Mouse (Mus musculus) right cerebral cortex, adult 18-20 months (tissue): ENCODE data around the gene Evl.

ENCODE experiments used
- DNase-seq: peaks from one replicate; pipeline ENCODE4 v3.0.0; 2022; ENCODE audit warnings: mixed read lengths

Evl gene

DNA sequence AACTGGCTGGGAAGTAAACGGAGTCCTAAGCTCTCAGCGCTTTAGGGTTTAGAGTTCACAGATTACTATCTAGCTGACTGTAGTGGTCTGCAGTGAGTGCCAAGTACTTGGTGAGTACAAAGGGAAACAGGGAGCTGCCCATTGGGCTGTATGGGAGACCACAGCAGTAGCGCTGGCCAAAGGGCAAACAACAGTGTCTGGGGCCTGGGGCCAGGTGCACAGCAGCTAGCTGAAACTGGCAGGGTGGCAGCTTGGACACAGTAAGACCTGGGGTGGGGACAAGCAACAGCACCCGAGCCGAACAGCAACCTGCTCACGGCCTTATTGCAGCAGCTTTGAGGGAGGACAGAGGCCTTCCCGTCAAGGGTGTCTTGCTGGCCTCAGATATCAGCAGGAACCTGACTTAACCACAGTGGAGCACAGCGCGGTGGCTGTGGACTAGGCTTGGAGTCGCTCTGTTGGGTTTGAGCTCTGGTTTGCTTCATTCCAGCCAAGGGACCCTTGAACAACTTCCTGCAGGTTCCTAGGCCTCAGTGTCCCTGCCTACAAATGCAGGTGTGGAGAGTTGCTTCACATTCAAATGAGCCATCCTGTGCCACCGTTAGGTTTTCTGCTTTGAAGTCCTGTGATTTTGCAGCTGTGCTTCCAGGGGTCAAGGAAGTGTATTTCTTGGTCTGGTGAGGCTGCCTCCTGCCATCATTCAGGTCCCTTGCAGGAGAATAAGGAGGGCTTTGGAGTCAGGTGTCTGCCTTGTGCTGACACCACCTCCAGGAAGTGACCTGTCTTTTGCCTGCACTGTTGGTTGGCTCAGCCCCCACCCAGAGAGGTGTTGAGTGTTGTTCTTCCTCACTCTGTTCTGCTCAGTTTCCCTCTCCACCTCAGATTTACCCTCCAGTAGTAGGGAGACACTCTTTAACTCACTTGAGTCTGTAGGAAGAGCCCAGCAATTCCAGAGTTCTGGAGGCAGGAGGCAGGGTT is 99.1 kb downstream of the Evl start:
- DNase-seq: no peak

DNA sequence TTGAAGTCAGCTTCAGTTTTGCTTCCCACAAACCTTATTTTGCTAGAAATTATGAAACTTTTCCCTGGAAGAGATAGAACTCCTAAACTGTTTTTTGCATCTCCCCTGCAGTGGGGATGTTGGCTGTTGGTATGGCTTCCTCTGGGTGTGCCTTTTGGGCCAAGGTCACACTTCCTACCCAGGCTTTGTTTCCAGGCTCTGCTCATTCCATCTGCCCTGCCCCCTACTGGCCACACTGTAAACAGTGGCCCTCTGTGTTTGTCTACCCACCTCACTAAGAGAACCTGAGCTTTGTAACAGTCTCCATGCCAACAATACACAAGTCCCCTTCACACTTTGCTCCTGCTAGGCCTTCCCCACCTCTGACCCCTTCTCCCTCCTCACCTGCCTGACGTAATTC is 102.8 kb downstream of the Evl start:
- no peak for DNase-seq

DNA sequence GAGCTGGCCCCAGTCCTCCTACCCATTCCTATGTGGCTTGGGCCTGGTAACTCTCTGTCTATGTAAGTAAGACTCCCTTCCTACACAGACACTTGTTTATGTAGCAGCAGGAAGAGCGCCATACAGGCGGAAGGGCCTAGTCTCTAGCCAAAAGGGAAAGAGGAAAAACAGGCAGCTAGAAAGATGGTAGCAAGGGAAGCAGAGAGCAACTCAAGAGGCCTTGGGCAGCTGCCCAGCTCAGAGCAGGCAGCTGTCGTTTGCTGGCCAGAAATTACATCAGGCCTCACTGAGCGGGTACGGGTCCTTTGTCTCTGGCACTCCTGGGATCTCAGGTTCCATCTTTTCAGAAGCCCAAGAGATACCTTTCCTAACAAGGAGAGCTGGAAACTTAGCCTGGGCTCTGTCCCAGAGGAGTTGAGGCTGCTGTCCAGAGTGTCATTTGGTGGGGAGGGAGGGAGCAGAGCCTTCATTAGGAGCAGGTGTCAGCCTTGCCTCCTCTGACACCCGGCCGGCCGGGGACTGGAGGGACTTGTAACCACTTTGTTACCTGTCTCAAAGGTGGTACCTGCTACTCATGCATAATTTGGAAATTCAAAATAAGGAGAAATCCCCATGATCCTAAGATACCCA is 114.2 kb downstream of the Evl start:
- DNase-seq: no peak

DNA sequence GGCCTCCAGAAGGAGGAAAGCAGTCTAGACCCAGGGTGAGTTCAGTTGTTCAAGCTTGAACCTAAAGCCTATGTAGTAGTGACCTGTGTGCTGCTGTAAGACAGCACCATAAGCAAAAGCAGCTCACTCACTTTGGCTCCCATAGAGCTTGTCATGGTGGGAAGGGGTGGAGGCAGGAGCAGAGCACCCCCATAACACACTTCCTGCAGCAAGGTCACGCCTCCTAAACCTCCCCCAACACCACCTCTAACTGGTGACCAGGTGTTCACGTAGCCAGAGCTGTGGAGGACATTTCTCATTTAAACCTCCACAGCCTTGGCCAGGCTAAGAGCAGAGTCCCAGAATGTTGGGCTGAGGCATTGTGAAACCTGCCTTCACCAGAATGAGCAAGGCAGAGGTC is 117.0 kb downstream of the Evl start:
- no peak for DNase-seq

DNA sequence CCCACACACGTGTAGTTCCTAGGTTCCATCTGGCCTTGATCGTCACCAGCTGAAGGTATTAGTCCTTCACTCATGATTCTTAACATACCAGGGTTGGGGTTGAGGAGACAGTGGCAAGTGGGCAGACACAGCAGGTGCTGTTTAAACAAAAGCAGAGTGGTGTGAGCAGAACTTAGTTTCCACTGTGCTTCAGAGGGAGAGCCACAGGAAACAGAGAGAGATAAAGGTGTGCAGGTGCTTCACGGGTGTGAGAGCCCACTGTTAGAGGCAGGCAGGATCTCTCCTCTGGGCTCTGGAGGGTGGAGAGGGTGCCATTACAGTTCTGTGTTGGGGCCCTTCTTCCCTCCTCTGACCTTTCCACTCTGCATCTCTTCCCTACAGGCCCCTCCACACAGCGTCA is 118.4 kb downstream of the Evl start:
- no peak for DNase-seq

DNA sequence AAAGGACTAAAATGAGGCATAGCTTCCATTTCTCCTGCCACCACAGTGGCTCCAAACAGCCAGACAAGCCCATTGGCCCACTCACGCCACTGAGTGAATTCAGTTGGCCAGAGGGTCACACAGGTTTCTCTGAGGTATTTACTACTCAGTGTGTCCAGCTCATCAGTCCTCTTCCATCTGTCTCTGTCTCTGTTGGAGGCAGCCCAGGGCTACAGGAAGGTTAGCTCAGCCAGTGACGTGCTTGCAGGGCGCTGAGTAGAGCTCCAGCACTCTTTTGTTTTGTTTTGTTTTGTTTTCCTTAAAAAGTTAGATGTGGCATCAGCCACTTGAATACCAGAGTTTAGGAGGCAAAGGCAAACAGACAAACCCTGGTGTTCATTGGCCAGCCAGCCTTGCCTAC is 119.0 kb downstream of the Evl start:
- no peak for DNase-seq

DNA sequence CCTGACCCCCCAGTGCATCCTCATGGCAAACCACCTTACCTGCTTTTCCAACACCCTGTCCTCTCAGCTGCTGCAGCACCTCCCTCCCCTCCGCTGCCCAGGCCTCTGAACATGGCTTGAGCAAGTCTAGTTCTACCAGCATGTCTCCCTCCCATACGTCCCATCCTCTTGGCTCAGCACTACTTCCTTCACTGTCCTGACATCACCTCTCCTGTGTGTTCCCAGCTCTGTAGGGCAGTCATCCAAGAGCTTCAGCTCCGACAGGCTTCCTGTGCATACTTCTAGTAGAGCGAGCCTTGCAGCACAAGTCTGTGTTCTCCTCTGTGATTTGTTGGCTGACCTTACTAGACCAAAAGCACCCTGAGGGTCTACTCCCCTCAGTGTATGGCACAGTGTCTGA is 120.0 kb downstream of the Evl start:
- DNase-seq: peak; percentile 84

DNA sequence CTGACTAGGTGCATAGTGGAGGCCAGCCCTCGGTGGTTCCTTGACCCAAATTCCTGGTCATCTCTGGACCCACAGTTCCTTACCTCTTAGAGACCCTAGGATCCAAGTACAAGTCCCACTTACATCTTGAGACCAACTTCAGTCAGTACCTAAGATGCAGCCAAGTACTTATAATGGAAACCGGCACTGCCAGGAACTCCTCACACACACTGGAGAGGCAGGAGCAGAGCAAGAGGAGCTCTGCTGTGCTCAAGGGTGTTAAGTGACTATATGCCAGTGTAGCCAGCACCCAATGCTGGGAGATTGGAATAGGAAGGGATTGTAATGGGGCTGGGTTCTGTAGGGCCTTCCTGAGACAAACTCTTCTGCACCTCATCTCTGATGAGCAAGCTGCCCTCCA is 120.4 kb downstream of the Evl start:
- no peak for DNase-seq

DNA sequence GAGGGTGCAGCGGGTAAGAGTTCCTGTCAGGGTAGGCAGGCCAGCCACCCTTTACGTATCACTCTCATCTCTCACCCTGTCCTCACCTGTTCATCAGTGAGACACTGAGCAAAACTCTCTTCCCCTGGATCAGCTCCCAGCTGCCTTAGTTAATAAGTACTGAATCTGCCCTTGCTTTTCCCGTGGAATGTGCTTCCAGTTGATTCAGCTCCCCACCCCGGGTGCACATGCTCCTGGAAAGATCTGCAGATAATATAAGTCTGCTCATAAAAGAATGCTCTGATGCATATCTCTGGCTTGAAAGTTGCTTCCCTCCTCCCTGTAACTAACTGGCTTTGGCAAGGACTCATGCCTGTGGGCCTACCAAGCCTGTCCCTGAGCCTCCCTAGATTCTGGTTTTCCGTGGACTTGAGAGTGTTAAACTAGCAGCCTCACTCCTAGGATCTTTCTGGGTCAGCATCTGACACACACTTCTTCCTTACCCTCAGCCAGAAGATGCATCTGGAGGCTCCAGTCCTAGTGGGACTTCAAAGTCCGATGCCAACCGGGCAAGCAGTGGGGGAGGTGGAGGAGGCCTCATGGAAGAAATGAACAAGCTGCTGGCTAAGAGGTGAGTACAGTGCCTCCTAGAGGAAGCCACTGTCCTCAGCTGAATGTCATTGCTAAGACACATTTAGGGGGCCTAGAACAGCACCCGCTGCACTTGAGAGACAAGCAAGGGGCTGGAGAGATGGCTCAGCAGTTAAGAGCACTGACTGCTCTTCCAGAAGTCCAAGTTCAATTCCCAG is 121.3 kb downstream of the Evl start:
- DNase-seq: peak; percentile 29

DNA sequence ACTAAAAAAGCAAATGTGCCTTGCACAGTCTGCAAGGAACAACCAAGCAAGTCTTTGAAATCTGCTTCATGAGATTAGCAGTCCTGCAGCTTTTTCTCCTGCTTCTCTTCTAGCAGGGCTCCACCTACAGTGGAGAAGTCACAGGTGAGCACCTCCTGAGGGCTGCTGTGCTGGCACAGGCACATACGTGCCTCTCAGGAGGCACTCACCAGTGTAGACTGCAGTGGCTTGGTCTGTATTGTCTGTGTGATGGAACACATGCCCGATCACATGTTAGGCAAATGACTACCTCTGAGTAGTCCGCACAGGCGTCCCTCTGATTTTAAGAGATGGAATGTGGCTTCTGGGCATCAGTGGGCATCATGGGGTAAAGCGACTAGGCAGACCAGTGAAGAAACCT is 122.6 kb downstream of the Evl start:
- DNase-seq: no peak

DNA sequence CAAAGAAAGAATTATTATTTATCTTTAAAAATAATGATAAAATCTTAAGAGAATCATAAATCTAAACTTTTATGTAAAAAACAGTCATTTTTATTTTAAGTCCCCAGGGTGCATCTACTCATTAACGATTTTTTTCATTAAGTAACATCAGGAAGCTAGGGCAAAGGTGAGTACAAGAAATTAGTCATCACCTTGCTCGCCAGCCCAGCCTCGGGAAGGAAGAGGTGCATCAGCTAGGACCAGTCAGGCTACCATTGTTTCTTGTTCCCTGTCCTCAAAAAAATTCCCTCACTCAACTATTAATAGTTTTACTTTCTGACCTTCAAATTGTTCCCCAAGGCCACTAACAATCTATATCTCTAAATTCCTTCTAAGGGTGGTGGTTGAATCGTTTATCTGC is 123.8 kb downstream of the Evl start:
- DNase-seq: no peak

DNA sequence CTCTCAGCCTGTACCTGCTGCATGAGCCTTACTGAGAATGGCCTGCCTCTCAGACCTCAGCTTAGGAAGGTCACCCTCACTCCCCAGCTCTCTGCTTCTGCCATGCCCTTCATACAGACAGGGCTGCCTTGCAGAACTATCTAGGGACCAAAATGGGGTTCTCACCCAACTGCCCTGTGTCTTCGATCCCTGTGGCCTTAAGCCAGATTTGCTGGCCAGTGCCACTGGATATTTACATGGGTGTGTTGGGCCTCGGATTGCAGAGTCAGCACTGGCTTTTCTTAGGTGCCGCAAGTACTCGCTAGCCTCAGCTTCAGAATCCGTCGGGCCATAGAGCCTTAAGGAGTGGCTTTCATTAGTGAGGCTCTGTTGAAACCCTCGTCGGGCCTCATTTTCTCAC is 126.3 kb downstream of the Evl start:
- DNase-seq: no peak

DNA sequence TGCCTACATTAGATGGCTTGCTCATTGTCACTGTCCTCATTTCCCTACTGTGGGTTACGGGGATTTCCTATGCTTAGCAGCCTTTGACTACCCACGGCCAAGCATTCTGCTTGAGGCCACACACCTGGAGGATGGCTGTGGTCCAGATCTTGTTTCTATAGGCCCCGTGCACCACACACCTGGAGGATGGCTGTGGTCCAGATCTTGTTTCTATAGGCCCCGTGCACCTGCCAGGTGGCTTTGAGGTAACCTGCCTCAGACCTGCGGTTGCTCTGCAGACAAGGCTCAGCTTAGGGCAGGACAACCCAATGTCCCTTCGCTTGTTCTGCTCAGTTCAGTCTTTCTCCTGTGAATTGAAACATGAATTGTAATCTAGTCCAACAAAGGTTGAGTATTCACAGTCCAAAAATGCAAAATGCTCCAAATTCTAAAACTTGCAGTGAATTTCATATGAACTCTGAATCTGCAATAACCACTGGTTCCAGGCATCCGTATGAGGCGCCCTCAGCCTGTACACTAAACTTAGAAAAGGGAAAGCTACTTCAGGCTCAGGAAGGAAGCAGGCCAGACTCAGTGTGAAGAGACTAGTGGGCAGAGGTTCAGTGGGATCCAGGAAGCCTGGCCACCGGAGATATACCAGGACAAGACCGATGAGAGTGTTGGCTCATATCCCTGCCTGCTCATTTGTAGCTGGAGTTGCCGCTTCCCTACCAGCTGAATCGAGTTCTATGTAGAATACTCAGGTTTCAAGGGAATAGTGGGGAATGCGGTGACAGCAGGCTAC is 127.9 kb downstream of the Evl start:
- DNase-seq: peak; percentile 42

DNA sequence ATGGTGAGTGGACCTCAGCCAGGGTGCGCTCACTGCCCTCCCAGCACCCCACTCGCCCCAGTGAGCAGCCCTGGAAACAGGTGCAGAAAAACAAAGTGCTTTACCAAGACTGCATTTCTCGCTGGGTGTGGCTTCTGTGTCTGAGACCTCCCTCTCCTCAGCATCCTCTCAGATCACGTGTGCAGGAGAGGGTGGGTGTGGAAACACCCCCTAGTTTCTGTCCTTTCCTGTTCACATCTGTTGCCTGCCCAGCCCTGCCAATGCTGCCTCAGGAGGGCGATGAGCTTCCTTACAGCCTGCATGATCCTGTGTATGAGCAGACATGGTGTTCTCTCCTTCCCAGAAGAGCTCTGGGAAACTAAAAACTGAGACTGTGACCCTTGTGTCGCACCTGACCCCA is 131.9 kb downstream of the Evl start:
- no peak for DNase-seq

DNA sequence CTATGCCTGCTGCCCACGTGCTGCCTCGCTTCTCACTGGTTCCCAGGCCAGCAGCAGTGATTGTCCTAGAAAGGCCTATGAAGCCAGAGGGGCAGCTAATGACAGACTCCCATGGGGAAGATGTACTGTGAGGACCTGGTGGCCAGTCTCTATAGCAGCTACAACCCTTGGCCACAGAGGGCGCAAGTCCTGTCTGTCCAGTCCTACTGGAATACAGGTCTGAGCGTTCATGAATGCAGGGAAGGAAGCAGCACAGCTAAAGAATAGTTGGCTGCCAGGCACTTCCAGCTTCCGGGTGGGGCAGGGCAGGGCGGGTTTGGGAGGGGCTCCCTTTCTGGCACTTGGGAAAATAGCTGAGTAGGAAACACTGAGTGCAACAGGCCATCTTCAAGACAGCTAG is 132.4 kb downstream of the Evl start:
- no peak for DNase-seq

DNA sequence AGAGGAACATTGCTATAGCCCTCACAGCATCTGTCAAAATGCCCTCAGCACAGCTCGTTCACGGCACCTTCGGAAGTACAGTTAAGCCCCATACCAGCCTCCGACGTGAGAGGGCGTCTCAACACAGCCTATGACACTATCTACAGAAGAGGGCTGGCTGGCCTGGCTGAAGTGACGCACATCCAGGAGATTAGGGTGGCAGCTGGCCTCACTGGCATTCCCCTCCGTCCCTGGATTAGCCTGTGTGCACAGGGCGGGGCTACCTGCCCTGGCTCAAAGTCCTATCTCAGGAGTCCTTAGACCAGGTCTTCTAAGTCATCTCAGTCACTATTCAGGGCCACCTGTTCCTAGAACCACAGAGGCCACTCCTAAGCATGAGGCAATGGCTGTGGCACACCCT is 134.6 kb downstream of the Evl start:
- DNase-seq: no peak

DNA sequence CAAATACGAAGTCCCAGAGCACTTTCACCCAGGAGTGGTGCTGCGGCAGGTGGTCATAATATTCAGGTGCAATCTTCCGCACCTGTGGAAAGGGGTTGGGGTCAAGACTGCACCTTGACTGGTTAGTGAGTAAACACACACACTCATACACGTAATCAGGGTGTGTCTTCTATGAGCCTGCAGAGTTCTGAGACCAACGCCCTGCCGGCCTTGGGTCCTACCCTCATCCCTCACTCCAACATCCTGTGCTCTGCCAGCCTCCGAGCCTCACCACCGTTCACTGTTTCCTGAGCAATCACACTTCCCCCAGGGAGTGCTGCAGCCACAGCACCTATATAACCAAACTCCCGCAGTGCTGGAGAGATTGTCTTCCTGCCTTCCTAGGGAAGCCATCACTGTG is 136.0 kb downstream of the Evl start:
- DNase-seq: no peak

DNA sequence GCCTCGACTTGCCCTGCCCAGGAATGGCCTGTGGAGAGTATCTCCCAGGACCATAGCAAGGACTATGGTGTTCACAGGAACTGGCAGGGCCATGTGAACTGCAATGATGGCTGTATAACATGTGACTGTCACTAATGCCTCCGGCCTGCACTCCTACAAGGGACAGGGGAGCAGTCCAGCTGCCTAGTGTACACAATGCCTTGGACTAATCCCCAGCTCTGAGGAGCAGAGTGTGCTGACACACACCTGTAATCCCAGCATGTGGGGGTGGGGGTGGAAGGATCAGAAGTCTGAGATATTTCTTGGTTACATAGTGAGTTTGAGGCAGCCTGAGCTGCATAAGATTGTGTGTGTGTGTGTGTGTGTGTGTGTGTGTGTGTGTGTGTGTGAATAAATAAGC is 139.1 kb downstream of the Evl start:
- DNase-seq: no peak

DNA sequence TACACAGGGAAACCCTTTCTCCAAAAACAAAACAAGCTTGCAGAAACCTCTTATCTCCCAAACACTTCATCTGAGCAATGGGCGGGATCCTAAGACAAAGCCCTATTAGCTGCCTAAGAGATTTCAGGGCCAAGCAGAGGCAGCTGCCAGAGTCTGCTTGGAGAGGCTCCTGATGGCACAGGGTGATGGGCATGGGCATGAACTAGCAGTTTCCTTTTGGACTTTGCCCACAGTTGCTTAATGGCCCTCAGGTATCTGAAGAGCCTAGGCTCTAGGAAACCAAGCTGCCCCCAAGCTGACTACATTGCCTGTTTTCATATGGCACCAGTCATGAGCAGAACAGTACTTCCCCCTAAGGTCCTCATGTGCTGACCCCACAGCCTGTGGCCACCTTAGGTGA is 139.7 kb downstream of the Evl start:
- no peak for DNase-seq

DNA sequence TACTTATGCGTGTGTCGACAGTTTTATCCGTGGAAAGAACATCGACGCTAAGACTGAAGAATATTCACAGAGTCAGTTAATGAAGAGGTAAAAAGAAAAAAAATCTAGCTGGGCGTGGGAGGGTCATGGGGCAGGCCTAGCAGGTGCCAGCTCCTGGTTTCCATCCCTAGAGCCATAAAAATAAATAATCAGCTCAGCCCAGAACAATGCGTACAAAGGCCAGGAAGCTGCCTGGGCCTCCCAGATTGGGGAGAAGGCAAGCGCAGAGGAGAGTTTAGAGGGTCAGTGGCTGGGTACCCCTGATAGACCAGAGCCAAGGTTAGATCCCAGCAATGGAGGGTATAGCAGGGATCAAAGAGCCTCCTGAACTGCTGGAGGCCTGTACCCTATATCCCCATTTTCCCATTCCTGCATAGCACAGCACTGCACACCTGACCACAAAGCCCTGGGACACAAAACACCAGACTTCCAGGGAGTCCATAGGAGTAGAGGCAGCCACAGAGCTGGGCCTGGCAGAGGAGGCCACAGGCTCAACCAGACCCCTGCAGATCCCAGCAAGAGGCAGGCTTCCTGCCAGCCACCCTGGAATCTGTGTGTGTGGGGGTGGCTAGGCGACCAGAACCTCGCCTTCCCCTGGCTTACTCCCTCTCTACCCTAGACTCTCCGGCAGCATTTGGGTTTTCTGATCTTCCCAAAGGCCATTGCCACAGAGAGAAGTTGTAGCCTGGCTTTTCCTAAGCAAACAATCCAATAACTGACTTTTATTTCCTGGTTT is 144.4 kb downstream of the Evl start:
- DNase-seq: no peak

DNA sequence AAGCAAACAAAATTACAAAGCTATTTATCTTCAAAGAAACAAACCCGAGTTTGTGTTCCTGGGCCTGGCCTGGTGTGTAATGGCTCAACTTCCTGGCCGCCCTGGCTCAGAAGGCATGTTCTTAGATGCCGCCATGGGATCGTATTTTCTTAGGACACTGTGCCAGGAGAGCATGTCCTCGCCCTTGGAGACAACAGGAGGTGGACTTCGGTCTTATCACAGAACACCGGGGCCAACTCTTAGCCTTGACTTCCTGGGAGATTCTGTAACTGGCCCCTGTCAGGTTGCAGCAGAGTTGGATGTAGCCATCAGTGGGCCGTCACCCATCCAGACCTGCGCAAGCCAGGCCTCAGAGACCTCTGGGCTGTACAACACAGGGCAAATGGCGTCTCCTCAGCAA is 145.1 kb downstream of the Evl start:
- no peak for DNase-seq

DNA sequence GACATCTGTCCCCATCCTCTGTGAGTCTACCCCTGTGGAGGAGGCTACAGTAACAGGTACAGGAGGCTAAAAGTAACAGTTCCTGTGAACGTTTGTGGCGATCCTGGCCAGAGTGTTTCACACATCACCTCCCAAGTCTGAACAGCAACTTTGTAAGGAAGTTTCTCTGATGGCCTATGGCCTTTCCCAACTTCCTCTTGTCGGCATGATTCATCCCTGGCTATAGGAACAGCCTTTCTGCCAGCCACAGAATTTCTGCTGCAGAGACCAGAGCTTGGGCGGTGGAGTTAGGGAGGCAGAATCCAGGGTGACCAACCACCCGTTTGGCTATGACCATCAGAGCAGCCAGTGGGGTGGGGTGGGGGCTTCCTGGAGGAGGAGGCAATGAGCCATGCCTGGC is 145.5 kb downstream of the Evl start:
- no peak for DNase-seq
